Mouse (Mus musculus): ENCODE measurements around the gene Capn15.

The Capn15 gene

GRCm38 (mm10) chr17:25993489-25993888 is 7.9 kb upstream of the Capn15 start:
- no peak for DNase-seq (ENCODE audit: low spot score in 2 of 2)

GRCm38 (mm10) chr17:25992274-25992673 is 6.7 kb upstream of the Capn15 start:
- no peak for DNase-seq (ENCODE audit: low spot score in 2 of 2)

- DNase-seq (ENCODE audit: low spot score in 2 of 2), result no peak
These were observed 4.7 kb upstream of the Capn15 start for GRCm38 (mm10) chr17:25990331-25990730.

- no peak for DNase-seq (ENCODE audit: low spot score in 2 of 2)
These were observed 865 bp downstream of the Capn15 start for GRCm38 (mm10) chr17:25984556-25985305.

- DNase-seq (ENCODE audit: low spot score in 2 of 2), result no peak
These were observed 1.5 kb downstream of the Capn15 start for GRCm38 (mm10) chr17:25984066-25984465.

GRCm38 (mm10) chr17:25982913-25983312 is 2.7 kb downstream of the Capn15 start:
- DNase-seq (ENCODE audit: low spot score in 2 of 2), result no peak

- DNase-seq (ENCODE audit: low spot score in 2 of 2), result no peak
These were observed 4.7 kb downstream of the Capn15 start for GRCm38 (mm10) chr17:25980854-25981253.

GRCm38 (mm10) chr17:25979829-25980738 is 5.5 kb downstream of the Capn15 start:
- DNase-seq (ENCODE audit: low spot score in 2 of 2), result no peak

GRCm38 (mm10) chr17:25970954-25971707 is 14.5 kb downstream of the Capn15 start:
- no peak for DNase-seq (ENCODE audit: low spot score in 2 of 2)

GRCm38 (mm10) chr17:25970448-25970847 is 15.1 kb downstream of the Capn15 start:
- no peak for DNase-seq (ENCODE audit: low spot score in 2 of 2)

GRCm38 (mm10) chr17:25968176-25968575 is 17.4 kb downstream of the Capn15 start:
- DNase-seq (ENCODE audit: low spot score in 2 of 2), result no peak

- DNase-seq (ENCODE audit: low spot score in 2 of 2), result no peak
These were observed 17.9 kb downstream of the Capn15 start for GRCm38 (mm10) chr17:25967652-25968051.

- no peak for DNase-seq (ENCODE audit: low spot score in 2 of 2)
These were observed 21.3 kb downstream of the Capn15 start for GRCm38 (mm10) chr17:25964271-25964670.

GRCm38 (mm10) chr17:25962413-25962905 is 23.1 kb downstream of the Capn15 start:
- DNase-seq (ENCODE audit: low spot score in 2 of 2), result no peak

- no peak for DNase-seq (ENCODE audit: low spot score in 2 of 2)
These were observed 24.0 kb downstream of the Capn15 start for GRCm38 (mm10) chr17:25961566-25961965.

- DNase-seq (ENCODE audit: low spot score in 2 of 2), result no peak
These were observed 25.7 kb downstream of the Capn15 start for GRCm38 (mm10) chr17:25959630-25960467.

- DNase-seq (ENCODE audit: low spot score in 2 of 2), result no peak
These were observed 26.7 kb downstream of the Capn15 start for GRCm38 (mm10) chr17:25958771-25959494.

- no peak for DNase-seq (ENCODE audit: low spot score in 2 of 2)
These were observed 28.0 kb downstream of the Capn15 start for GRCm38 (mm10) chr17:25957586-25958051.

GRCm38 (mm10) chr17:25956631-25957030 is 29.0 kb downstream of the Capn15 start:
- DNase-seq (ENCODE audit: low spot score in 2 of 2), result no peak

- no peak for DNase-seq (ENCODE audit: low spot score in 2 of 2)
These were observed 29.4 kb downstream of the Capn15 start for GRCm38 (mm10) chr17:25956201-25956600.

Data from frontal cortex, postnatal 10 days (tissue).